Comparison of ENCODE assay signal across 8 mouse cellular contexts in the genomic region with DNA sequence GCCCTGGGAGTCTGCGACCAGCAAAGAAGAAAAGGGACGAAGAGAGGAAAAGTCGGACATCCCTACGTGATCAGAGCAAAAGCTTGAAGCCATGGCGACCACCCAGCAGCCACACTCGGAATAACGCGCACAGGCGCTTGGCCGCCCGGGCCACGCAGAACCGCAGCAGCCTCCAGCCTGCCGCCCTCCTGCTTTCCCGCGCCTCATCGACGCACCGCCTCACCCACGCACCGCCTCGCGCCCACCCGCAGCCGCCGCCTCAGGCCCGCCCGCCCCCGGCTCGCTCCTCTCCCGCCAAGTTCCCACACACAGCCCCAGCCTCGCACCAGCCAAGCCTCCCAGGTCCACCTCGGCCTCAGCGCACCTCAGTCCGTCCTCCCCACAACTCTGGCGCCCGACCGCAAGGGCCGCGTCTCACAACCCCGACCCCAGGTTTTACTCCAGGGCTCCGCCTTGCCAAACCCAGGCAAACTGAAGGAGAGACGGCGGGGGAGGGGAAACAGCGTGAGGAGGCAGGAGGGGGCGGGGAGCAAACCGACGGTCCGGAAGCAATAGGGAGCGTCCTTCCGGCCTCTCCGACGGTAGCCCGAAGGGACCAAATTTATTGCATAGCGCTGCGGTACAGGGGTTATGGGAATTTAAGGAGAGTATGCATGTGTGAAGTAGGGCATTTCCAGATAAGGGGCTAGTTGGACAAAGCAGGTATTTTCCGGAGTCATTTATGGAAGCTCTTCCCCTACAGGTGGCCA. TPM values are rescaled to one million over a fixed set of nuclear protein-coding genes. Genes with fewer than 3 reads are reported as not detected.
DNase-seq lines count a peak whose midpoint lies in the region; ATAC-seq lines count a peak whose summit lies in the region.
"Not testable (repeated sequence)": the region's sequence is repeated elsewhere in the genome, so short reads cannot be mapped to it uniquely, and the experiment has no call there.

TSS of gene Setdb1 (minus strand) at position 502 of the 749 bp plus-strand sequence.

- peak within 1 kb of the TSS; percentile 45; the same call in 1 of the 2 replicates for H3K9ac ChIP-seq in hindbrain, embryonic 14.5 days

- under 1% methylated on average over 30 of the region's 57 CpGs for WGBS in hindbrain, embryonic 14.5 days

- peak within 1 kb of the TSS; percentile 42 for H3K4me3 ChIP-seq in hindbrain, embryonic 14.5 days (replicated peaks; ENCODE audit: low read length)

- H3K4me2 ChIP-seq in hindbrain, embryonic 14.5 days (replicated peaks): peak within 1 kb of the TSS; percentile 46

- H3K4me1 ChIP-seq in hindbrain, embryonic 14.5 days (replicated peaks; ENCODE audit: control insufficient read depth, insufficient read depth, low read length): not testable (repeated sequence)

- peaks cover 23% of the 10 kb centered on the region for H3K36me3 ChIP-seq in hindbrain, embryonic 14.5 days (replicated peaks; ENCODE audit: control insufficient read depth, insufficient read depth)

- H3K27ac ChIP-seq in hindbrain, embryonic 14.5 days: not testable (repeated sequence)

- not testable (repeated sequence) for H3K9me3 ChIP-seq in hindbrain, embryonic 14.5 days (ENCODE audit: control insufficient read depth, low read length)

- peak; percentile 99 for DNase-seq in R1 (ENCODE audit: low read depth, low spot score)
- peak; percentile 97 to 98 for DNase-seq in cerebellum, postnatal 25 days
- peak; percentile 80 to 93 for DNase-seq in frontal cortex, postnatal 25 days (ENCODE audit: low spot score in 2 of 2)
- DNase-seq in hindbrain, embryonic 14.5 days (ENCODE audit: low spot score): peak; percentile 99
- peak; percentile 89 to 94 for DNase-seq in layer of hippocampus, postnatal 36 days
- peak; percentile 96 for DNase-seq in lung, postnatal 36 days
- DNase-seq in retina, postnatal 1 day: peak; percentile 99
- DNase-seq in urinary bladder, adult 18-20 months (ENCODE audit: low spot score in 2 of 2): peak; percentile 88 to 90

- ATAC-seq in hindbrain, embryonic 14.5 days (ENCODE audit: low FRiP score): peak; percentile 96

- not testable (repeated sequence) for H3K27me3 ChIP-seq in hindbrain, embryonic 14.5 days (ENCODE audit: control insufficient read depth, insufficient read depth, low read length)

RNA-seq across cellular contexts. Expression of gene Setdb1, which starts in this region (rescaled TPM):
- polyA plus RNA-seq in hindbrain, embryonic 14.5 days (2014; fragmentation: Nextera tagmentation; extraction: Ambion mirVana): 47.6 and 54.2 TPM in 2 replicates
- total RNA-seq in layer of hippocampus, postnatal 36 days (2021): 10 to 100 TPM; 36.0 to 40.2 TPM
